Mouse (Mus musculus) brain, embryonic 14.5 days (tissue): ENCODE data around the gene Sms. TPM values are rescaled to one million over a fixed set of nuclear protein-coding genes. Genes with fewer than 3 reads are reported as not detected.
A peak's percentile ranks its signal among the peaks of the same experiment; 100 is the strongest.

Experiments used
- DNase-seq: peaks from one replicate; pipeline ENCODE4 v3.0.0-alpha.2; 2011; ENCODE audit warnings: low read depth
- CTCF ChIP-seq: fragments of 200-500 bp; IDR thresholded peaks from 2 replicates; pipeline ENCODE4 v1.5.1; 2012; ENCODE audit warnings: inconsistent platforms, mild to moderate bottlenecking, moderate library complexity, borderline replicate concordance; ENCODE audit not compliant: insufficient read depth, insufficient read length; ENCODE audit errors: extremely low read depth
- POLR2A ChIP-seq: fragments of 200-500 bp; IDR thresholded peaks from 2 replicates; pipeline ENCODE4 v1.6.1; 2012; ENCODE audit warnings: mild to moderate bottlenecking, inconsistent platforms, borderline replicate concordance; ENCODE audit not compliant: poor library complexity, insufficient read depth, insufficient read length, severe bottlenecking; ENCODE audit errors: extremely low read depth
- polyA plus RNA-seq: library from polyadenylated mRNA; depleted of rRNA; stranded (reverse); fragments of >200 nt; gene quantifications from 2 replicates; pipeline ENCODE4 v1.2.3, GENCODE M21; 2012; rRNA removed

Sms gene
- polyA plus RNA-seq, 1 experiment: 108 TPM

- TF ChIP-seq POLR2A (no peak), CTCF (no peak)
These were observed 44.7 kb downstream of the Sms start for GRCm38 (mm10) chrX:157447431-157447830.

GRCm38 (mm10) chrX:157434768-157435167 lies 57.3 kb downstream of the Sms start:
- DNase-seq: no peak
- TF ChIP-seq CTCF (no peak), POLR2A (no peak)

More at GRCm38 (mm10) chrX:157447431-157447830, 44.7 kb downstream of the Sms start:
- DNase-seq: peak; percentile 3

- no peak for TF ChIP-seq CTCF
- TF ChIP-seq POLR2A: no peak
- DNase-seq: no peak
These were observed 72.6 kb downstream of the Sms start for GRCm38 (mm10) chrX:157419451-157419850.

GRCm38 (mm10) chrX:157415212-157415611 lies 76.9 kb downstream of the Sms start, which contains the start of gene Phex:
TSS of gene Phex (minus strand) at chrX:157415312.
- no peak for DNase-seq
- TF ChIP-seq POLR2A (no peak), CTCF (no peak)

GRCm38 (mm10) chrX:157404919-157405318 lies 87.2 kb downstream of the Sms start:
- no peak for DNase-seq
- TF ChIP-seq POLR2A (no peak), CTCF (no peak)

Other genes with a start within 250 kb of the Sms start
- 0.33 and 0.82 TPM in 2 replicates for gene Phex, start 77.0 kb downstream of the Sms start, polyA plus RNA-seq
- not detected in 2 replicates for gene Yy2, start 76.7 kb upstream of the Sms start, polyA plus RNA-seq
- 50.5 and 50.8 TPM in 2 replicates for gene Mbtps2, start 106.4 kb upstream of the Sms start, polyA plus RNA-seq
- 0.19 and 0.20 TPM in 2 replicates for gene Smpx, start 206.6 kb upstream of the Sms start, polyA plus RNA-seq